Mouse (Mus musculus) cerebellum, adult 2 months (tissue): ENCODE data around the gene Slc7a11. TPM values are rescaled to one million over a fixed set of nuclear protein-coding genes. Genes with fewer than 3 reads are reported as not detected.

Source experiments
- DNase-seq, 2 experiments: peaks; one replicate each; pipeline ENCODE4 v3.0.0; 2021
- H3K27ac ChIP-seq: fragments of 200-500 bp; 2 replicates; pipeline ENCODE4 v1.5.1; 2012; ENCODE audit warnings: low read length, control low read depth, inconsistent platforms; ENCODE audit not compliant: insufficient read depth
- H3K27me3 ChIP-seq: fragments of 200-500 bp; 2 replicates; pipeline ENCODE4 v1.6.1; 2012; ENCODE audit warnings: inconsistent platforms, mild to moderate bottlenecking, low read length, moderate library complexity; ENCODE audit not compliant: control insufficient read depth, insufficient read depth
- H3K4me1 ChIP-seq: fragments of 200-500 bp; 2 replicates; pipeline ENCODE4 v1.6.1; 2011; ENCODE audit warnings: low read length; ENCODE audit not compliant: control insufficient read depth, insufficient read depth
- H3K4me3 ChIP-seq: fragments of 200-500 bp; replicated peaks from 2 replicates; pipeline ENCODE3; 2011; ENCODE audit warnings: mild to moderate bottlenecking, low read depth, low read length, control low read depth; ENCODE audit not compliant: insufficient read depth
- CTCF ChIP-seq: fragments of 200-500 bp; IDR thresholded peaks from 2 replicates; pipeline ENCODE4 v1.5.1; 2011; ENCODE audit warnings: low read depth, mild to moderate bottlenecking, control low read depth, low read length, moderate library complexity, borderline replicate concordance; ENCODE audit not compliant: insufficient read depth
- POLR2A ChIP-seq: fragments of 200-500 bp; IDR thresholded peaks from 2 replicates; pipeline ENCODE4 v1.6.1; 2011; ENCODE audit warnings: low read length, control low read depth, borderline replicate concordance; ENCODE audit not compliant: insufficient read depth
- WGBS: fragments of 180-500 bp; shearing (Covaris S2); methylation state at CpG from one replicate; pipeline ENCODE4 v1.1.7; 2018; 5-methylcytosine and 5-hydroxymethylcytosine counted together
- polyA plus RNA-seq: library from polyadenylated mRNA; depleted of rRNA; stranded (reverse); fragments of >200 nt; gene quantifications from 2 replicates; pipeline ENCODE4 v1.2.3, GENCODE M21; 2012

Slc7a11 gene
- polyA plus RNA-seq, 1 experiment: 5.7 TPM

DNA sequence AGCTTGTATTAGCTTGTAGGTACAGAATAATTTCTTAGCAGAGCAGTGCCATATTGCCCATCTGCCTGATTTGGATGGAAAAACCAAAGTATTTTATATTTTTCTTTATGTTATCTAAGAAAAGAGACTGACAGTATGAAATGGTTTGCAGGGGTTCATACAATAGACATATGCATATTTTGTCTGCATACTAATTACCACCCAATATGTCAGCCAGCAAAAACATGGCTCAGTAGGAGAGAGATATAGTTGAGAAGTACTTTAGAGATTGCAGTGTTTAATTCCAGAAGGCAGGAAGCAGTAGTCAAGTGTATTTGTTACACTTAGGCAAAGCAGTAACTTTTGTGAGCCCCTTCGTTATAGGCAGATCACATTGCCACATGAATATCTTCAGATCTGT, 182.7 kb downstream of the Slc7a11 start:
- Histone ChIP-seq H3K27me3 (no peaks in the 10 kb centered on the region), H3K4me1 (no peaks in the 10 kb centered on the region), H3K4me3 (no peak overlapping the region), H3K27ac (no peak overlapping the region)
- 94% methylated on average over 1 of the region's 1 CpGs for WGBS
- DNase-seq: no peak
- TF ChIP-seq CTCF (no peak), POLR2A (no peak)

DNA sequence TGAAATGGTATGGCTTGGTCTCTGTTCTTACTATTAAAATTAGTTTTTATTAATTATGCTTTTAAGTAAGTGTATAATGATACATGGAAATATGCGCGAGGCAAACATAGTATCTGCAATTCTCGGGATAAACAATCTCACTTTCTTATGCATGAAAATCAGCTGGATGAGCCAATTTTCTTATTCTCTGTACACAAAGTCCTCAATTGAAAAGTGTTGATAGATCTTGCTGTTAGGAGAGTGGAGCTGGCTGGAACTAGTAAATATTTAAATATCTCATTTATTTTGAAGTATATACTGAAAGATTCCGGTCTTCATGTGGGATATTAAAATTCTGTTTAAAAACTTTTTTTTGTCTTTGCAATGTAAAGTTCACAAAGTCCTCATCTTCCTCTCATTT, 184.6 kb downstream of the Slc7a11 start:
- TF ChIP-seq CTCF (no peak), POLR2A (no peak)
- no peaks in the 10 kb centered on the region for H3K27me3 ChIP-seq
- H3K27ac ChIP-seq: no peak overlapping the region
- 88% methylated on average over 4 of the region's 4 CpGs for WGBS
- H3K4me1 ChIP-seq: no peaks in the 10 kb centered on the region
- no peak for DNase-seq
- H3K4me3 ChIP-seq: no peak overlapping the region

DNA sequence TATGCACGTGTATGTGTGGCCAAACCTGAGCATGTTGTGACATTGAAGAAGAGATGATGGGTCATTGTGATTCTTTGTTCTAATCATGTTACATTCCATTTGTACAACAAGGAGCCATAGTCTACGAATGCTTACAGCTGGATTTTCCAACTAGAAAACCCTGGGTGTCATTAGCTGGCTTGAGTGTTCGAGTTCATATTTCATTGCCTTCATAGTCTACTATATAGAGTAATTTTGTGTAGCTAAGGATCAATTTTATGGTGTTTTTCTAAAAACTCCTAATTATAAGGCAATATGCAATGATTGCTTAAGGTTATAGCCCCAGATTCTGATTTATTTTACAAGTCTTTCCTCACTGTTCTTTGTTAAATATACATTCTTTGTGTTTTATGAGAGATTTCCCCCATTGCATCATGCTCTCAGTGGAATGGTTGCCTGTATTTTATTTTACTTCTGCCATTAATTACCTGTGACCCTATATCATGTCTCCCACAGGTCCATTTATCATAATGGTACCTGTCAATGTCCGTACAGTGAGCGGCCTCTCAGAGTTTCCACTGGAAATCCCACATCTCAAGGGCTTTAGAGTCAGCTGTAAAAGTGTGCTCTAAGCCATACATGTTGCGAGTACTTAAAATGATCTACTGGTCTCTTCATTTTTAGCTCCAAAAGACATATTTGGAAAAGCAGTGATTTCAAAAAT, 193.7 kb downstream of the Slc7a11 start:
- H3K4me3 ChIP-seq: no peak overlapping the region
- no peaks in the 10 kb centered on the region for H3K4me1 ChIP-seq
- WGBS: 92% methylated on average over 6 of the region's 6 CpGs
- H3K27me3 ChIP-seq: no peaks in the 10 kb centered on the region
- TF ChIP-seq CTCF (no peak), POLR2A (no peak)
- H3K27ac ChIP-seq: no peak overlapping the region
- no peak for DNase-seq

DNA sequence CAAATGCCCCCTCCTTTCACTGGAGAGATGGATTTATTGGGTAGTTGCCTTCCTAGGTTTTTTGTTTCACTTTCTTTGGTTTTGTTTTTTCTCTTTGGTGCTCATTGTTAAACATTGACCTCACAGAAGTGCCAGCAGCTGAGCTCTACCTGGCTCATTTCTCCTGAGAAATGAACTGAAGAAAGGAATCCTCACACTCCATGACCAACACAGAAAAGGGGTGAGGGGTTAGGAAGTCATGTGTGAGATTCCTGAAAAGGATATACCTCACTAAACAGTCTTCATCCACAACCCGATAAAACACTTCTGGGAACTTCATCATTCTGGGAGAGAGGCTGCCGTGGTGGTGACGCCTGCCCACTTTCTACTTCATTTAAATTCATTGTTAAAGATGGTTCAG, 207.4 kb downstream of the Slc7a11 start:
- no peak for TF ChIP-seq POLR2A
- no peak for TF ChIP-seq CTCF
- DNase-seq: no peak
- 70% methylated on average over 3 of the region's 3 CpGs for WGBS
- H3K27me3 ChIP-seq: no peaks in the 10 kb centered on the region
- H3K4me3 ChIP-seq: no peak overlapping the region
- H3K27ac ChIP-seq: no peak overlapping the region
- no peaks in the 10 kb centered on the region for H3K4me1 ChIP-seq

DNA sequence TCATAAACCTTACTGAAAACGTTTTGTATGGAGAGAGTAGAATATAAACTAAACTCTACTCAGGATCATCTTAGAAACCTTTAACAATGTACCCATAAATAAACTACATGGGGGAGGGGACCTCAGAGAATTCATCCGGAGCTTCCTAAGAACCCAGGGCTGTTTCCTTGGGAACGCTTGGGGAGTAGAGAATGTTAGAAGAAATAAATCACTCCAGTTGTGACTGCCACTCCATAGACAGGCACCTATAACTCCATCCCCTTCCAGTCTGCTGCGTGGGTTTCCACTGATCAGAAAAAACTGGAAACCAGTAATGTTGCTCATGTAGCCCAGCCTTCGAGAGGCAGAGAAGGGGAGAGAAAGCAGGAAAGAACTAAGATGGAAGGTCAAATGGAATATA, 210.3 kb downstream of the Slc7a11 start:
- H3K4me3 ChIP-seq: no peak overlapping the region
- 50% methylated on average over 5 of the region's 5 CpGs for WGBS

DNA sequence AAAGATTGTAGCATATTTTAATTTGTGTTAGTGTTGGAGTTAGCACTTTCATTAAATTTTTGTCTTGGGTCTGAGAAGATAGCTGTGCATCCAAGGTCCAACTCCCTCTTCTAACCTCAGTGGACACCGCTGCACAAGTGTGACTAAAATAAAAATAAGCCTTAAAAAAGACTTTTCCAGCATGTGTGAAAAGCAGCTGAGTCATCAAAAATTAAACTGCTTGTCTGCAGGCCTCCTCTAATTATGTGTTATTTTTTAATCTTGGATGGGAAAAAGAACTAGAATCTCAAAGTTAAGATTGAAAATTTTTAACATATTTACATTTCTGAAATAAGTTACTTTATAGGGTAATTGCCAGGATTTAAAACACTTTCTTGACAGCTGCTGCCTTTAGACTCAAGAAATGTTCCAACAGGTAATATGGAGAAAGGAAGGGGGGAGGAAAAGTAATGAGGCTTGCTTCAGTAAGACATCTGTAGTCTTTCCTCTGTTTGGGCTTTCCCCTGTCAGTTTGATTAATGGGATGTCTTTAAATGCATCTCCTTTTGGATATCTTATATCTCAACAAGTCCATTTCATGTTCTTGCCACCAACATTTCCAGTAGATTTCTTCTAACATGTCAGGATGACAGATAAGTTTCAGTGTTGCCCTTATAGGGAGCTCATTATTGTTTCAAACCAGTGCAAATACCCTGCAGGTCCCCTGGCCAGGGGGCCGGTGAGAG, 218.9 kb downstream of the Slc7a11 start:
- DNase-seq: no peak
- WGBS: 87% methylated on average over 2 of the region's 2 CpGs

More for the DNA sequence above, 210.3 kb downstream of the Slc7a11 start:
- Histone ChIP-seq H3K27ac (no peak overlapping the region), H3K4me1 (no peaks in the 10 kb centered on the region), H3K27me3 (no peaks in the 10 kb centered on the region)
- TF ChIP-seq POLR2A (no peak), CTCF (no peak)
- DNase-seq: no peak

DNA sequence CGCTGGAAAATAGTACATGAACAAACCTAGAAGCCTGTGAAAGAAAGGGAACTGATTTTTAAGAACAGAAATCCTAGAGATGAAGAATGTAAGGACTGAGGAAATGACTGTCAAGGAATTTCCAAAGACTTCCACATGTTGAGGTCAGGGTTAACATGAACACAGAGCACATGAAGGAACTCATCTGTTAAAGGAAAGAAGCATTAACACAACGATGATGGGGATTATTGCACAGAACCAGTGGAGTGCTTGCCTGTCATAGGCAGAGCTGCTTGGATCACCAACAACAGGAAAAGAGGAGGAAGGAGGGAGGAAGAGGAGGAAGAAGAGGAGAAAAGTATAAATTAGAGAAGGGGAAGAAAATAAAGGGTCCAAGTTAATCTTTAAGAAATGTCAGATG, 223.0 kb downstream of the Slc7a11 start:
- no peak overlapping the region for H3K27ac ChIP-seq
- no peaks in the 10 kb centered on the region for H3K4me1 ChIP-seq
- no peaks in the 10 kb centered on the region for H3K27me3 ChIP-seq
- no peak for DNase-seq
- WGBS: 76% methylated on average over 2 of the region's 2 CpGs
- TF ChIP-seq POLR2A (no peak), CTCF (no peak)
- H3K4me3 ChIP-seq: no peak overlapping the region

More for the DNA sequence above, 218.9 kb downstream of the Slc7a11 start:
- no peak for TF ChIP-seq CTCF
- TF ChIP-seq POLR2A: no peak
- H3K4me3 ChIP-seq: no peak overlapping the region
- H3K27ac ChIP-seq: no peak overlapping the region
- no peaks in the 10 kb centered on the region for H3K4me1 ChIP-seq
- H3K27me3 ChIP-seq: no peaks in the 10 kb centered on the region

DNA sequence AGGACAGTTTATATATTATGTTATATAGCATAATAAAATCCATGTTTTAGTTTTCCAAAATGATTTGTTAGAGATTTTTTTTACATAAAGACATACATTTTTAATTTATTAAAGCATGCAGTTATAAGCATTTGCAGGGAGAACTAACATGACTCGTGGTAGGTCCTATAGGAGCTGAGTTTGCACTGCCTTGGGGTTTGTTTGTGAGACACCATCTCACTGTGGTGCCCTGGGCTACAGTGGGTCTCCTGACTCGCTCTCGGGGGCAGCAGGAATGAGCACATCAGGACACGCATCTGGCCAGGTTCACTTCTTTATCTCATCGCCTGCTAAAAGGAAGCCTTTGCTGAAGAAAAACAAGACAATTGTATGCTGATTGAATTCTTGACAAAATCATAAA, 257.0 kb downstream of the Slc7a11 start:
- H3K27me3 ChIP-seq: no peaks in the 10 kb centered on the region
- no peaks in the 10 kb centered on the region for H3K4me1 ChIP-seq
- TF ChIP-seq CTCF: no peak
- no peak for TF ChIP-seq POLR2A
- WGBS: 86% methylated on average over 5 of the region's 5 CpGs
- no peak for DNase-seq
- H3K27ac ChIP-seq: no peak overlapping the region
- H3K4me3 ChIP-seq: no peak overlapping the region
